Mouse (Mus musculus) layer of hippocampus, adult 2 months (tissue): ENCODE measurements at regions not wholly inside any gene's neighbourhood (a gene's known extent, or its start where the extent isn't known, plus 50 kb on each side); places are given as distances from the start of the nearest gene placed in this dataset.

Experiments
- DNase-seq, 2 experiments: peaks; one replicate each; pipeline ENCODE4 v3.0.0; 2022; ENCODE audit warnings: low spot score in 2 of 2
- H3K27ac ChIP-seq: fragments of 200-600 bp; 2 replicates; pipeline ENCODE4 v1.8.1; 2022
- H3K4me3 ChIP-seq: fragments of 200-600 bp; 2 replicates; pipeline ENCODE4 v1.8.1; 2022; ENCODE audit warnings: mild to moderate bottlenecking
- CTCF ChIP-seq: fragments of 200-600 bp; conservative IDR thresholded peaks from 2 replicates; pipeline ENCODE4 v1.8.1; 2022; ENCODE audit warnings: antibody characterized with exemption, mild to moderate bottlenecking, moderate library complexity

- DNase-seq = no peak
- TF ChIP-seq CTCF = no peak
- Histone ChIP-seq H3K4me3 (no peak overlapping the region), H3K27ac (no peak overlapping the region)
Observed at GRCm38 (mm10) chr6:103378047-103378446, 132.3 kb upstream of the Chl1 start.

GRCm38 (mm10) chr6:103381030-103381429 lies 129.4 kb upstream of the Chl1 start:
- H3K27ac ChIP-seq = no peak overlapping the region
- no peak for TF ChIP-seq CTCF
- peak in 1 of 2 experiments; percentile 3 for DNase-seq

GRCm38 (mm10) chr6:103381930-103382329 lies 128.5 kb upstream of the Chl1 start:
- no peak overlapping the region for H3K27ac ChIP-seq
- no peak overlapping the region for H3K4me3 ChIP-seq
- no peak for TF ChIP-seq CTCF
- DNase-seq = no peak

More at GRCm38 (mm10) chr6:103381030-103381429, 129.4 kb upstream of the Chl1 start:
- H3K4me3 ChIP-seq = no peak overlapping the region

- TF ChIP-seq CTCF = no peak
Observed at GRCm38 (mm10) chr6:103386591-103386990, 123.8 kb upstream of the Chl1 start.

GRCm38 (mm10) chr6:103405961-103406360 lies 104.4 kb upstream of the Chl1 start:
- Histone ChIP-seq H3K4me3 (no peak overlapping the region), H3K27ac (no peak overlapping the region)
- no peak for DNase-seq
- no peak for TF ChIP-seq CTCF

More at GRCm38 (mm10) chr6:103386591-103386990, 123.8 kb upstream of the Chl1 start:
- DNase-seq = no peak
- H3K4me3 ChIP-seq = no peak overlapping the region
- H3K27ac ChIP-seq = no peak overlapping the region

- TF ChIP-seq CTCF = no peak
- H3K27ac ChIP-seq = no peak overlapping the region
- DNase-seq = no peak
- no peak overlapping the region for H3K4me3 ChIP-seq
Observed at GRCm38 (mm10) chr6:103414888-103415287, 95.5 kb upstream of the Chl1 start.

GRCm38 (mm10) chr6:103421013-103421933 lies 89.1 kb upstream of the Chl1 start:
- no peak for DNase-seq
- H3K27ac ChIP-seq = no peak overlapping the region
- H3K4me3 ChIP-seq = no peak overlapping the region
- TF ChIP-seq CTCF = no peak; the same call in 1 of the 2 replicates

- no peak overlapping the region; the same call in 1 of the 2 replicates for H3K4me3 ChIP-seq
- H3K27ac ChIP-seq = peak overlapping the region; percentile 66
- no peak for TF ChIP-seq CTCF
- peak; percentile 15 to 39 for DNase-seq
Observed at GRCm38 (mm10) chr6:103430933-103431594, 79.3 kb upstream of the Chl1 start.

GRCm38 (mm10) chr6:103431595-103431957 lies 78.8 kb upstream of the Chl1 start:
- peak overlapping the region; percentile 66 for H3K27ac ChIP-seq
- H3K4me3 ChIP-seq = no peak overlapping the region
- DNase-seq = no peak
- TF ChIP-seq CTCF = no peak
